Mouse (Mus musculus) brown adipose tissue, adult 24 weeks (tissue): Measurements from ENCODE around the gene Gm20388. TPM values are rescaled to one million over a fixed set of nuclear protein-coding genes. Genes with fewer than 3 reads are reported as not detected.

Source experiments
- H3K27ac ChIP-seq: fragments of 200-500 bp; replicated peaks from 2 replicates; pipeline ENCODE4 v1.5.1; 2012; ENCODE audit warnings: low read depth, mild to moderate bottlenecking, low read length
- H3K4me1 ChIP-seq: fragments of 200-500 bp; 2 replicates; pipeline ENCODE4 v1.6.1; 2012; ENCODE audit warnings: low read length, mixed read lengths; ENCODE audit not compliant: control insufficient read depth, insufficient read depth, insufficient read length
- H3K4me3 ChIP-seq: fragments of 200-500 bp; 2 replicates; pipeline ENCODE4 v1.5.1; 2012; ENCODE audit warnings: low read depth, mild to moderate bottlenecking, low read length, moderate library complexity; ENCODE audit not compliant: insufficient read depth
- polyA plus RNA-seq: library from polyadenylated mRNA; stranded (reverse); fragments of >200 nt; gene quantifications from 2 replicates; pipeline ENCODE4 v1.2.4, GENCODE M21; 2012; ENCODE audit not compliant: missing spikeins, insufficient read depth, insufficient read length

Gene Gm20388
- polyA plus RNA-seq, 1 experiment, result 44.7 TPM

- Histone ChIP-seq H3K4me1 (no peaks in the 10 kb centered on the region; the same call in 1 of the 2 replicates), H3K4me3 (no peak overlapping the region), H3K27ac (no peak overlapping the region)
Observed at GRCm38 (mm10) chr8:124033400-124033799, 4122.8 kb downstream of the Gm20388 start.

GRCm38 (mm10) chr8:124038121-124038520, 4127.5 kb downstream of the Gm20388 start:
- H3K4me1 ChIP-seq, result no peaks in the 10 kb centered on the region
- no peak overlapping the region for H3K4me3 ChIP-seq
- no peak overlapping the region for H3K27ac ChIP-seq

- Histone ChIP-seq H3K27ac (no peak overlapping the region), H3K4me3 (no peak overlapping the region), H3K4me1 (no peaks in the 10 kb centered on the region)
Observed at GRCm38 (mm10) chr8:124039351-124039750, 4128.7 kb downstream of the Gm20388 start.

- H3K4me3 ChIP-seq, result no peak overlapping the region
- H3K4me1 ChIP-seq, result no peaks in the 10 kb centered on the region
- H3K27ac ChIP-seq, result no peak overlapping the region
Observed at GRCm38 (mm10) chr8:124042201-124042600, 4131.6 kb downstream of the Gm20388 start.

GRCm38 (mm10) chr8:124044421-124044820, 4133.8 kb downstream of the Gm20388 start:
- no peak overlapping the region for H3K4me3 ChIP-seq
- H3K27ac ChIP-seq, result no peak overlapping the region
- no peaks in the 10 kb centered on the region for H3K4me1 ChIP-seq

GRCm38 (mm10) chr8:124044931-124045330, 4134.3 kb downstream of the Gm20388 start:
- Histone ChIP-seq H3K27ac (no peak overlapping the region), H3K4me1 (no peaks in the 10 kb centered on the region), H3K4me3 (no peak overlapping the region)

- H3K4me1 ChIP-seq, result no peaks in the 10 kb centered on the region
- no peak overlapping the region for H3K4me3 ChIP-seq
- no peak overlapping the region for H3K27ac ChIP-seq
Observed at GRCm38 (mm10) chr8:124045856-124046255, 4135.2 kb downstream of the Gm20388 start.

GRCm38 (mm10) chr8:124052110-124052509, 4141.5 kb downstream of the Gm20388 start:
- Histone ChIP-seq H3K27ac (no peak overlapping the region), H3K4me1 (no peaks in the 10 kb centered on the region), H3K4me3 (no peak overlapping the region)

GRCm38 (mm10) chr8:124052568-124052967, 4141.9 kb downstream of the Gm20388 start:
- Histone ChIP-seq H3K27ac (no peak overlapping the region), H3K4me3 (no peak overlapping the region), H3K4me1 (no peaks in the 10 kb centered on the region)

- Histone ChIP-seq H3K27ac (no peak overlapping the region), H3K4me3 (no peak overlapping the region), H3K4me1 (no peaks in the 10 kb centered on the region)
Observed at GRCm38 (mm10) chr8:124056832-124057655, 4146.4 kb downstream of the Gm20388 start.

GRCm38 (mm10) chr8:124066325-124067058, 4155.9 kb downstream of the Gm20388 start:
- Histone ChIP-seq H3K27ac (peak overlapping the region; percentile 67), H3K4me1 (peaks cover 5% of the 10 kb centered on the region), H3K4me3 (no peak overlapping the region)

- Histone ChIP-seq H3K4me1 (peaks cover 5% of the 10 kb centered on the region), H3K27ac (peak overlapping the region; percentile 39), H3K4me3 (no peak overlapping the region)
Observed at GRCm38 (mm10) chr8:124067059-124067750, 4156.6 kb downstream of the Gm20388 start.

GRCm38 (mm10) chr8:124070363-124071324, 4160.0 kb downstream of the Gm20388 start:
- no peak overlapping the region for H3K27ac ChIP-seq
- H3K4me1 ChIP-seq, result peaks cover 5% of the 10 kb centered on the region
- no peak overlapping the region for H3K4me3 ChIP-seq

GRCm38 (mm10) chr8:124075977-124076376, 4165.3 kb downstream of the Gm20388 start:
- H3K4me3 ChIP-seq, result no peak overlapping the region
- H3K27ac ChIP-seq, result no peak overlapping the region
- H3K4me1 ChIP-seq, result peaks cover 5% of the 10 kb centered on the region; the same call in 1 of the 2 replicates
